Mouse (Mus musculus) thymus, adult 18-20 months (tissue): ENCODE measurements around the gene Zdhhc14.
A peak's percentile ranks its signal among the peaks of the same experiment; 100 is the strongest.

Experiments
- DNase-seq, 2 experiments: peaks; one replicate each; pipeline ENCODE4 v3.0.0; 2022; ENCODE audit warnings: mixed read lengths in 2 of 2

The Zdhhc14 gene

DNA sequence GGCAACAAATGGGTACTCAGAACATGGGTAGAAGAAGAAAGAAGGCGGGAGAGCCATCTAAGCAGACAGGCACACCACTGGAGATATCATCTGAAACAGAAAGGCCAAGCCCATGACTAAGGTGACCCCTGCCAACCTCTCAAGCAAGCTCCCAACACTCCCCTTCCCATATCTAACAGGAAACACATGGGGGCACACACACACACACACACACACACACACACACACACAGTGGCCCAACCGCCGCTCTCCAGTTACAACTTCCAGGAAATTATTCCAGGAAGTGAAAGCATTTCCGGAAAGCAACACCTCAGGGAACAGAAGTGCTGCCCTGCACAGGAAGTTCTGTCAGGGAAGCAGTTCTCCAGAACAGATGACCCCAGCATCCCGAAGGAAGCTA, 301.9 kb downstream of the Zdhhc14 start:
- no peak for DNase-seq

DNA sequence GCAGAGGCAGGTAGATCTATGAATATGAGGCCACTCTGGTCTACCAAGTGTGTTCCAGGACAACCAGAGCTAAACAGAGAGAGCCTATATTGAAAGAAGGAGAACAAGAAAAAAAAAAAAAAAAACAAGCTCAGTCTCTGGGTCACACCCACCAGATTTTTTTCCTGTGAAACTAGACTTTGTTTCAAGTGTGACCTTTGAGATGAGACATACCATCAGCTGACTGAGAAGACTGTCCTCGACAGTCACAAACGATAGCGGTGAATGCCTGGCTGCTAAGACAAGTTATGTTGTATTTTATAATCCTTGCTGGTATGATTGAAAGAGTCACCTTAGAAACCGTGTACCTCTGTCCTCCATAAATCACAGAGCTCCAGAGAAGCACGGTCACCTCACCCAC, 303.0 kb downstream of the Zdhhc14 start:
- DNase-seq: no peak

DNA sequence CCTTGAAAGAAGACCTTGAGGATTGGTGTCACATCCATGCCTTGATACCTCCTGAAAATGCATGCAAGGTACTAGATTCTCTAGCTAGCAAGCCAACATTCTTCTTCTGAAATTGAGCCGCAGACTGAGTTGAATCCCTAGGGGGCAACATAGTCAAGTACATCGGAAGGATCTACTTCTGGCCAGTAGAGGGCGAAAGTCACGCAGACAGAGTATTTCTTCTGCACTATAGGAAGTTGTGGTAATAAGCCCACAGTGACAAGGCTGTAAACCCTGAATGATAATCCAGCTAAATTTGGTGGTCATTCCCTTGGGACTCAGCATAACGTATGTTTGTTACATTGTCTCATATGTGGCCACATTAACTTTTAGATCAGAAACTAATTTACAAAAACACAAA, 303.5 kb downstream of the Zdhhc14 start:
- peak; percentile 41 to 65 for DNase-seq

DNA sequence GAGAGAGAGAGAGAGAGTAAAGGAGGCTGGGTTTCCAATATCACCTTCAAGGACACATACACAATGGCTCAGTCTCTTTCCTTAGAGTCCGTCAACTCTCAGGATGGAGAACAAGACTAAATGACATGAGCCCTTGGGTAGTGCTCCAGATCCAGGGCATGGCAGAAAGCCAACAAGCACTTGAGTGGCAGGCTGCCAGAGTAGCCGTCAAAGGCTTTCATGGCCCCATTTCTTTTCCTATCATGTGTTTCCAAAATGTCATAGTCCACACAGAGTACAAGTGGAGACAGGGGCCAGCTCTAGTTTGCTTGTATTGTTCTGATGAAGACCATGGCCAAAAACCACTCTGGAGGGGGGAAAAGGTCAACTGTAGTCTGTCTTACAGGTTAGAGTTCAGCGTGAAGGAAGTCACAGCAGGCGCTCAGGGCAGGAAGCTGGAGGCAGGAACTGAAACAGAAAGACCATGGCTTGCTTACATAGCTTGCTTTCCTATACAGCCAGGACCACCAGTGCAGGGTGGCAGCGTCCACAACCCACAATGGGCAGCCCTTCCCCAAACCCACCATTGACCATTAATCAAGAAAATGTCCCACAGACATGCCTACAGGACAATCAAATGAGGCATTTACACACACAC, 304.9 kb downstream of the Zdhhc14 start:
- no peak for DNase-seq

- DNase-seq: peak in 1 of 2 experiments; percentile 50
Measured at GRCm38 (mm10) chr17:5798221-5798801, 306.0 kb downstream of the Zdhhc14 start.

- no peak for DNase-seq
Measured at GRCm38 (mm10) chr17:5798900-5799299, 306.5 kb downstream of the Zdhhc14 start.

DNA sequence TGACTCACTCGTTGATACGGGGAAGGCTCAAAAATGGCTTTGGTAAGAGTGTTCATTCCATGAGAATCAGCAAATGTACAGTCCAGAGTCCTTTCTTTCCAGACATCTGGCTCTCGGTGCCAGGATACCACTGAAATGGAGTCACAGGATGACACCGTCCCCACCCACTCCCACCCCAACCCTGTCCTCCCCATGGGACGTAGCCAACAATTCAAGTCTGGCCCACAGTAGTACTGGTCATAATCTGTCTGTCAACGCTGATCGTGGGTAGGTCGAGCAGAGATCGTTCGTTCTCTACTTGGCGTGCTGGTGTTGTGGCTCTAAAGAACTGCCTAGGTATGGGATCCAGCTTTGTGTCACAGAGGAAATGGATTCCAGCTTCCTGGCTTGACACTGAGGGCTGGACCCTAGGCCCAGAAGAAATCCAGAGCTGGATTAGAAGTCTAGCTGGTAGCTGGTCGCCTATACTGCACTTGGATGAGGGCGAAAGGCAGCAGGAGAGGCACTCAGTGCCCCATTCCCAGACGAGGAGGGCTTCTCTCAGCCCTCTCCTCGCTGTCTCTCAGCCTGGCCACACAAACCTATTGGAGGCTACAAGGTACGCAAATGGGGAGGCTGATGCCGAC, 307.2 kb downstream of the Zdhhc14 start:
- DNase-seq: no peak

DNA sequence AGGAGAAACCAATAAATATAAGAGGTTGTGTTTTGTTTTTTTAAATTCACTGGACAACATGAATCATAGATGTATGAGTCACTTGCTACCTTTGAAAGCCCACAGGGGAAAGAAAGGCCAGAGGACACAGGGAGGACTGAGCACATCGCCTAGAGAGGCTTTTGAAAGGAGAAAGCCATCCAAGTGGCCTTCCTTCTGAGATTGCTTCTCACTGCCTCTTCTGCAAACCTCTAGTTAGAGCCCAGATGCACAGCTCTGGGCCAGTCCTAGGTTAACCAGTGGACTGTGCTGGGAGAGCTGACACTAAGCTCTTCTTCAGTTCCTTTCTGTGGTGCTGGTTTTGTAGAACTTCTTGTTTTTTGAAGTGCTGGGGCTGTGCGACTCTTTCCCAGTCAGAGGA, 307.9 kb downstream of the Zdhhc14 start:
- DNase-seq: no peak

GRCm38 (mm10) chr17:5800824-5801560, 308.6 kb downstream of the Zdhhc14 start:
- no peak for DNase-seq

GRCm38 (mm10) chr17:5801761-5802655, 309.7 kb downstream of the Zdhhc14 start:
- DNase-seq: peak; percentile 40 to 68

- DNase-seq: peak in 1 of 2 experiments; percentile 63
Measured at GRCm38 (mm10) chr17:5802656-5802955, 310.2 kb downstream of the Zdhhc14 start.
